Mouse (Mus musculus): ENCODE data around the gene Itga6. TPM values are rescaled to one million over a fixed set of nuclear protein-coding genes. Genes with fewer than 3 reads are reported as not detected.

The Itga6 gene
- polyA plus RNA-seq, 1 experiment = 45.0 TPM

DNA sequence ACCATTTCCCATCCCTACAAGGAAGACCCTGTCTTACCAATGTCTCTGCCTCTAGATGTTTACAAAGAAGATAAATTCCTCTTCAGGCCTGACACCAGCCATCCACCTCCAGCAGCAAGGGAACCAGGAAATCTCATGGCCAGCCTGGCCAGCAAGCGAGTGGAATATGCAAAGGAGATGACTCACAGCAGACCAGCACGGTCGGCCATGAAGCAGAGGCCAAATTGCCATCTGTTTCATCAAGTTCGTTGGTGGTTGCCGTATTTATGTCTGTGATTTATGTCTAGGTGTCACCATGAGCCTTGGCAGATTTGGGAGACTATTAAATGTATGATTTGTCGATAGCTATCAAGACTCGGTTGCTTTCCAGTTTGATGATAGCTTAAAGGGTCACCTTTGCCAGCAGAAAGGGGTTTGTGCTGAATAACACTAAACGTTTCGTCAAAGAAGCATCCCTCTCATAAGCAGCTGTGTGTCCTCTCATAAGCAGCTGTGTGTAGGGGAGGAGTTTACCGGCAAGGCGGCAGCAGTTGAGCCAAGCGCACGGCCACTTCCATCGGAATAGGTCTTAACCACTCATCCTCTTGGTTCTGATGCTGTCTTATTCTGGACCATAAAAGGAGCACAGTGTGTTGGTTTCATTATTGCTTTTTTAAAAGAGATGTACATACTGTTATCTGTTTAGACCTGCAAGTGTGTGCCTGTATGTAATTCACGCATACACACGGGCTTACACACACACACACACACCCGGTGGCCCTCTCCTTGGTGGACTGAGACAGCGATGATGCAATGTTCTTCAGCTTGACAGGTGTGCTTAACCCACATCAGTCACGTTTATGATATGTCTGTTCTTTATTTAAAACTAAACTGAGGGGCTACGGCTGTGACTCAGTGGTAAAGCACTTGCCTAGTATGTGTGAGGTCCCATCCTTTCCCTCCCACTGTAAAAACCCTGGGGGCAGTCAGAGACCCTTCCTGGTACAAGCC, 14.5 kb upstream of the Itga6 start:
- DNase-seq (ENCODE audit: low spot score) = no peak

DNA sequence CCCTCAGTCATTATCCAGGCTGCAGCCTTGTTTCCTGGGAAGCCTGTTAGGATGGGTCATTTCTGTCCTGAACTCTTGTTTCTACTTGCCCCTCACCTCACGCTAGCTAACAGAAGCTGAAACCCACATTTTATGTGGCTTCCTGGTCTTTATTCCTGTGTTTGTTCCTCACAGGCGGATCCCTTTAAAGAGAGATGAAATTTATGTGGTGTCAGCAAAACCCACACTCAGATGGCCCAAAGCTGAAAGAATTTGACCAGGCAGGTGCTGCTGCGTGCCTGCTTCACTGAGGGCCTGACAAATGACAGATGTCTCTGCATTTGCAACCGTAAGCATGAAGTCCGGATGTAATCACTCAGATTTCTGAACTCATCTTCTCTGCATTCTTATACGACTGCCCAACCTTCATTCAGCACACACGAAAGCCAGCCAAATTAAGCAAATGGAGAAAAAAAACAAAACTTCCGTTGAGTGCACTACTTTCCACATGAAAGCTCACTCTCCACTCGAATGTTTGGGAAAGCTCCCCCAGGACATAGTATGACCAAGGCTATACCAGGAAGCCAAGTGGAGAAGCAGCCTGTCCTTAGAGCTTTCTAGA, 10.5 kb upstream of the Itga6 start:
- no peak for DNase-seq (ENCODE audit: low spot score)

DNA sequence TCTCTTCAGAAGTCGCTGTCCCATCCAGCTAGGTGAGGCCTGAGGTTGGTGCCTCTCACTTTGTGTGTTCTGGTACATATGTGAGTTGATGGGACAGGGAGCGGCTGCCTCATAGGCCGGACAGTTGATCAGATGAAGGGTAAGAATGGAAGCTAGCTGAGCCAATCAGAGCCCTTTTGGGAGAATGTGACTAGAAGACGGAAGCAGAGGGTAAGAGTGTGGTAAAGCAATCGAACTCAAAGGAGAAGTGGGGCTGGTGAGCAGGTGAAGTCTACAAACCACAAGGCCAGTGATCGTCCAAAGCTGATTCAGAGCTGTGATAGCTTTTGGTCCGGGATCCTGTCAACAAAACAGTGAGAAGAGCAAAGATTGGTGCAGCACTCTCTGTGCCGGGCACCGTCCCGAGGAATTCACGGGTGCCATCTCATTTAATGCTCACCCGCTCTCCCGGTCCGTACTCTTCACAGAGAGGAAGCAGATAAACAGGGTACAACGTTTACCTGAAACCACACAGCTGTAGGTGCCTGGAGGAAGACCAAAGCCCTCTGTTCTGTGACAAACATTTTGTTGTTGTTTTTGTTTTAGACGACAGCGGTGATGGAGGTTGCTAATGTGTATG, 9.8 kb upstream of the Itga6 start:
- no peak for DNase-seq (ENCODE audit: low spot score)

DNA sequence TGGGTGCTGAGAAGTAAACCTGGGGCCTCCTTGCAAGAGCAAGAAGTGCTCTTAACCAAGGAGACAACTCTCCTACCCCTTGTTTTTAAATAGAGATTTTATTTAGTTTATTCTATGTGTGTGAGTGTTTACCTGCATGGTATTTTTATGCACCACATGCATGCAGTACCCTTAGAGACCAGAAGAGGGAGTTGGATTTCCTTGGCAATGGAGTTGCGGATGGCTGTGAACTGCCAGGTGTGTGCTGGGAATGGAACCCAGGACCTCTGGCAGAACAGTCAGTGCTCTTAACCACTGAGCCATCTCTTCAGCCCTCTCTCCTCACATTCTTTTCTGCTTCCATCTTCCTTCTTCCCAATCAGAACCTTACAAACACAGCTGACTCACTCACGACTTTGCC, 9.2 kb upstream of the Itga6 start:
- no peak for DNase-seq (ENCODE audit: low spot score)

DNA sequence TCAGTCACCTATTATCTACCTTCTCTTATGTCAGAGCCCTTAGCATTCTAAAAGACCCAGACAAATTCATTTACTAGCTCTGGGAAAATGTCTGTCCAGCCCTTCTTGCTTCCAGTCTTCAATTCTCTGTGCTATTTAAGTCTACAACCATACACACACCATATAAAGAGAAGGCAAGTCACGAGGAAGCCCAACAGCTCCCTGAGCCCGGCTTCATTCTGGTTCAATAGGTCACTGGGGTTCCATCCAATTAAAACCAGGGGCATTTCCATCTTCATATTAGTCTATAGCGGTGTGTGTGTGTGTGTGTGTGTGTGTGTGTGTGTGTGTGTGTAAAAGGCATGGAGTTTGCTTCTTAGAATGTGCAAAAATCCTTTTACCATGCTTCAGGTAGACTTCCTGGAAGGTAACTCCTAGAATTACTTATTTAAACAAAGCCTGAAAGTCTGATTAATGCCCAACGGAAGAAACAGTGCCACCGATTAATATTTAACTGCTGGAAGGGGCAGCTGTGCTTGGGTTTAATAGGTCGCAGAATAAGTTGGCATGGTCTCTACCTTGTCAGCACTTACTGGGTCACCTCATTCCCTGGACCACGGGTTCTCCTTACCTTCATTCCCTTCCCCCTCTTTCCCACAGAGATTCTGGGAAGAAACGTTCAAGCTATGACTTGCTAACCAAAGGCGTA, 6.1 kb upstream of the Itga6 start:
- no peak for DNase-seq (ENCODE audit: low spot score)

DNA sequence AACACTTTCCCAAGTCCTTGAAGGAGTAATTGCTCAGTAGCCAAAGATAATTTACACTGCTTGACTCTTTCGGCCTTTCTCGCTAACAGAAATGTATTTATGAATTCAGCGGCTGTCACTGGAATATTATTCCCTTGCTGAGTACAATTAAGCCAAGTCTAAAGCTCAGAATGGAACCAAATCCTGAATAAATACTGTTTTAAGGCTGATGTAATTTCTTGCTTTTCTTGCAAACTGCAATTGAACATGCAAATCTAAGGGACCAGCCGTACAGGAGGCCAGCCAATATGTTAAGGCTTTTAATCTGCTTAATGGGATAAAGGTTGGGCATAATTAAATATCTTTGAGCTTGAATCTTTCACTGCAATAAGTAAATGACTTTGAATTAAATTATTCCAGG, 2.9 kb upstream of the Itga6 start:
- DNase-seq (ENCODE audit: low spot score) = no peak

DNA sequence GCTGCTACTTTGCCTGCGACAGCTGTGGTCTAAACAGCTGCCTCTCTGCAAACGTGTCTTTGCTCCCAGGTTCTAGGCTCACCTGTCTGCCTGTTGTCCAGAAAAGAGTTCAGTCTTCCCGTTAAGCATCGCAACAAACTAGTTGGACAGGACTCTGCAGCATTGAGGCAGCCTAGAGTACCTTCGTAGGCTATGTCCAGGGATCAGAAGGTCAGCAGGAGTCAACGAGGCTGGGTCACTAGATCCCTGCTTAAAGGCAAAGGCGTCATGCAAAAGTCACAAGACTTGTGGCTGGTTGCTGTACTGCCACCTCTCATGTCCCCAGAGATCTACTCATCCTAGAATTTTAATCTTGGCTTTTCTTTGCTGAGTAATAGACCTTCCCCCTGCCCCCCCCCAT, 2.0 kb upstream of the Itga6 start:
- no peak for DNase-seq (ENCODE audit: low spot score)

DNA sequence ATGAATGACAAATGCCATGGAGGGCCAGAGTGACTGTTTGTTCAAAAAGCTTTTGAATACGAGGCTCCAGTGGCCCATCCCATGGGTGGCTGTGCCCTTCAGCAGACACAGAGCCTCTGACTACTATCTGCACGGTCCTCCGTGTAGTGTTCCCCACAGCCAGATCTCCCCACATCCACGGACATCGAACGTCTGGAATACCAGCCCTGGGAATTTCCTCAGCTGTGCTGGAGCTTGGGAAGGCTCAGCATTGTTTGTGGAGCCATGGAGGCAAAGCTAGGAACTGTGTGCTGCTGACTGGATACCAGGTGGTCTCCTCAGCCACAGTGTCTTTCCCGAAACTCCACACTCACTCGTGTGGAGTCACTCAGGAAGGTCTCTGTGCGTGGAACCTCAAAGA, 1.1 kb upstream of the Itga6 start:
- DNase-seq (ENCODE audit: low spot score) = no peak

DNA sequence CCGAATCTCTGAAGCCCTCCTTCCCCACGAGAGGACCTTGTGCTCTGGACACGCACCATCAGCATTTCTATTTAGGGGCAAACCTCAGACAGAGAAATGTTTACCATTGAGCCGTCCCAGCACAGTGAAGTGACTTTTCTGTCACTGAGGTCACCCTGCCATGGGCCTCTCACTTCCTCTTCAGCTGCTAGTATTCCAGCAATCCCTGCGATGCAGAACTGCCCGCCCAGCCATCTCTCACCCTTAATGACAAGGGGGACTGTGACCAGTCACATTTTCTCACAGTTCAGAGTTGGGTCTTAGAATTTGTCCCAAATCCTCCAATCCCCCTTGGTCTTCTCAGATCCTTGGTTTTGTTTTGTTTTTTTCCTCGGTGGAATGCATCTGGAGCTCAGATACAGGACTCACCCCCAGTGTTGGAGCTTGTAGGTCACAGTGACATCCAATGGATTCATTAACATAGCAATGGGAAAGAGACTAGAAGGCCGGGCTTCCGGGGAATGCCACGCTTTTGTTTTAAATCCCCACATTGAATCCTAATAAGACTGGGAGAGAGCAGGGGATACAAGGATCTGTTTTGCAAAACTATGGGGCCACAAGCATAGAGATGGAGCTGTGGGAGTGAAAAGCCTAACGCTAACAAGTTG, 432 bp upstream of the Itga6 start:
- DNase-seq (ENCODE audit: low spot score) = no peak

DNA sequence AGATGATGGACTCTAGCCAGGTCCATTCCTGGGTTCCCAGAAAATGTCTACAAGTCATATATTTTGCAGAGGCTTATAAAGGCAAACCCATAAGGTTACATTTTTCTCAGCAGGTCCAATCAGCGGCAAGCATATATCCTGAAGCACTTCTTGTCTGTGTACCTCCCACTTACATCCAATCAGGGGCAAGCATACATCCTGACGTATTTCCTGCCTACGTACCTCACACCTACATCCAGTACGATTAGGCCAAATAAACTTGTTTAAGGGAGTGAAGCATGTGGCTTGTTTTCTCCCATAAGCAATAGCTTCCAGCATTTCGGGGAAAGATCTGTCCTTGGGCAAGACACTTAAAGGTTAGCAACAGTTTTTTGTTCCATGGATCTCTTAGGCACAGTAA, 3.0 kb downstream of the Itga6 start:
- no peak for DNase-seq (ENCODE audit: low spot score)

DNA sequence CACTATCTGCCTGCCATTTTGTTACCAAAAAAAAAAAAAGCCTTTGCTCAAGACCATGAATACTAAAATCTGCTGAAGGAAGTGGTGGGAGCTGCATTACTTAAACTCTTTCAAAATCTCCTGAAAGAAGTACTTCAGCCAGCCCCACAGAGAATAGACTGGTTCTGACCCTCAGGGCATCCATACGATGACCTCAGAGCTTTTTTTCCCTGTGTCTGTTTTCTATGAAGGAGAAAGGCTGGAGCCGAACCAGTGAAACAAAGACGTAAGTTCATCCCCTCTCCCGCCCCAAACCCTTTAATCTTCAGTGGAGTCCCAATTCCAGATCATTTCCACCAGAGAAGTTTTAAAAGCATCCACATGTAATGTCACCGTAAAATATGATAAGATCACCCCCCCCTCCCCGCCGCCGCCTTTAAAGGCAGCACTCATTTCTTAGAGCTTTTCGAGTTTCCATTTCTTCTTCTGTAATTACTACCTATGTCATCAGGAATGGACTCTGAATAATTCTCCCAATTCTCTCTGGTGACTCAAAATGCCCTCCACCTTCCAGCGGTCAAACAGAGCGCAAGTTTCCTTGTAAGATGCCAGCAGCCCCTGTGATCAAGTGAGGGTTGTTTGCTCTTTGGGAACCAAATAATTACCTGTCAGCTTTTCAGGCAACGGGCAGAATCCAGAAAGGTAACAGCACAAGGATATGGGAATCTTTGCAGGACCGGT, 4.1 kb downstream of the Itga6 start:
- DNase-seq (ENCODE audit: low spot score) = no peak

DNA sequence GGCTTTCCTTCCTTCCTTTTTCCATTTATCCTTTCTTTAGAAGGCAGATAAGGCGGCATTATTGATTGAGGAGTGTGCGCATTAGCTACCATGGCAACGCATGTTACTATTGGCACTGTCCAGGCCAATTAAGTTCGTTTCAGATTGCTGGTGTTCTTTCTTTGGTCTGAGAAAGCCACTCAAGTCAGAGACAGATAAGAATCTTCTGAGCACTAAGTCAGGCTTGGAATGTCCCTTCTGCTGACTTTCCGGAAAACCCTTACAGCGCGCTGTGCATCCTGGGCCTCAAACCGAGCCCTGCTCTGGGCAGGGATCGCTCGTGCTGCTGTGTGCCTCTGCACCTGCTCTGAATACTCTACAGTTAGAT, 4.7 kb downstream of the Itga6 start:
- DNase-seq (ENCODE audit: low spot score) = no peak

DNA sequence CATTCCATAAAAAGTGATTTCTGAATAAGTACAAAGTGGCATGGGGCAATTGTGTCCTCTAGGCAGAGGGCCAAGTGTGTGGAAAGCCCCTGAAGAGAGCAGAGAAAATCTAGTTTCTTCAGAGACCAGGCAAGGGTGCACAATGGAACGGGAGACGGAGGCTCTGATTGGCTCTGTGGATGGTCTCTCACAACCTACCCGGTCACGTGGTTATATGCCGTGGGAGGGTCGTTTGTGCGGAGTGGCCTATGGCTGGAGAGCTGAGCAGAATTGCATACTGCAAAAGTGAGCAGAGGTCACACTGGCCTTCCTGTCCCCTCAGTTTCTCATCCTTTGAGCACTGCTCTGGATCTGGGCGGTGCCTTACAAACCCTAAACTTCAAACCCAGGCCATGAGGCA, 5.9 kb downstream of the Itga6 start:
- no peak for DNase-seq (ENCODE audit: low spot score)

DNA sequence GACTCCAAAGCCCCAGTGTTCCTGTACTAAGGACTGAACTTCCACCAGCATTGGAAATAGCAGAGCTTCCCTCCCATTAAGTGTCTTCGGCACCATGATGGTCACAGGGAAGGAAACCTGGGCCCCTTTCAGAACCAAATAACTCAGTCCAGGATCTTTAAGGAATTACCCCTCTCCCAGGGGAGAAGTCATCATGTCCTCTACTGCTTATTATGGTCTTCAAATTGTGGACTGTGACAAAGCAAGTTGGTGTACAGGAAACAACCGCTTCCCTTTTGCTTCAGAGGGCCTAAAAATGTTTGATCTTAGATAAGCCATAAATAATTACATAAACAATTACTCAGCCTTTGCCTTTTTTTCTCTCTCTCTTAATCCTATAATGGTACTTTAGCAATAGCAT, 6.4 kb downstream of the Itga6 start:
- no peak for DNase-seq (ENCODE audit: low spot score)

DNA sequence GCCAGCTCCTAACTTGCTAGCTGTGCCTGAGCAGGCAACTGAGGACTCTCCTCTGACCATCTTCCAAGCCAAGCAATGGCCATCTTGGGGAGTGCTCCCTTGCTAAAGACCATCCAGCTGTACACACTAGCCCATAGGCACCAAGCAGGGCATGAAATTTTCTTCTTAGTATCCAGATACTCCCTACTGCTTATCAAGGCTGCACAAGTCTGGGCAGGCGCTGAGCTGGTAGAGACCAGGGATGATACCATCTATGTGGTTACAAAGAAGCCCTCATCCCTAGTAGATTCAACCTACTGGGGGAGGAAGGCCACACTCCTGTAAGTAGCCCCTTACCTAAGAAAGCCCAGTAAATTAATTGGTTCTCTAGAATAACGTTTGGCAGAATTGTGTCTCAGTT, 7.0 kb downstream of the Itga6 start:
- DNase-seq (ENCODE audit: low spot score) = no peak

DNA sequence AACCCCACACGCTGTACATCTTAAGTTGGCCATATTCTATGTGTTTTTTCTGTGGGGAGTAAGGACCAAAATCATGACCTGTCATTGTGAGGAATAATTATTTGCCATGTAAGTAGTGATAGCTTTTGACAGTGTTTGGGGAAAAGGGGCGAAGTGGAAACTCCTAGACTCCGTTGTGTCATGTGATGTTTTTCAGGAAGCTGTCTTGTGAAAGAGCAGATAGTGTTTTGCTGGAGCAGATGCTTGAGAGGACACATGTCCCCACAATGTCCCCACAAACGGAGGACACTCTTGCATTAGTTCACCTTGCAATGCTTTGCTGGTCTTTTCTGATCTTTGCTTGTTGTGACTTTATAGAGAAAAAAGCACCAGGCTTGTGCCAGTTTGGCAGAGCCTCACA, 7.7 kb downstream of the Itga6 start:
- DNase-seq (ENCODE audit: low spot score) = no peak

DNA sequence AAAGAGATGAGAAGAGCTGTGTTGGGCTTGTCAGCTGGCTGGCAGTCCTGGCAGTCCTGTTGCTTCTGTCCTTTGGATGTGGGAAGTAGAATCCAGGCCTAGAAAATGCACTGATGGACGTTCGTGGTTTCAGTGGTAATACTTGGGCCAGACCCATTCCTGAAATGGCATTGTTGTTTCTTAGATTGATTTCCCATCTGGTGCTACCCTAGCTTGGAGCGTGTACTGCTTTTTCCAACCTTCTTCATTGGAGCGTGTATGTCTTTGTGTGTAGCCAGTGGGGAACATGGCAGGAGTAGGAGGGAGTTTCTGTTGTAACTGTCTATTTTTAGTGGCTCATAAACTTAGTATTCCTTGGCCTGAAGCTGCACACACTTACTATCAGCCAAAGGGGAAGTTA, 10.3 kb downstream of the Itga6 start:
- DNase-seq (ENCODE audit: low spot score) = no peak

DNA sequence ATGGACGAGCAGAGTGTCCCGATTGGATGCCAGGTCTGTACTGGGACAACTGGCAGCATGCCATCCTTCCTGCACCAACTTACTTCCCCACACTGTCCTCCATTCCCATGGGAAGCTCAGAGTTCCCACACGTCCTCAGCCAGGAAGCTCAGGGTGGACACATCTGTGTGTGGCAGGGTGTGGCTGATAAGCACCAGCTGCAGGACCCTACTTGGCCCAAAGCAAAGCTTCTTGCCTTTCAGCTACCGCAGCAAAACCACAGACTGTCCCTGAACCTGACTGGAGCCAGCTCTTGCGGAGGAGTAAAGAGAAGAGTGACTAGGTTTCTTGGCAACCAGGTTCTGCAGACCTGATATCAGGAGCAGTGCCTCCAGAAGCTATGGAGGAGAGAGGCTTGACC, 11.7 kb downstream of the Itga6 start:
- no peak for DNase-seq (ENCODE audit: low spot score)

DNA sequence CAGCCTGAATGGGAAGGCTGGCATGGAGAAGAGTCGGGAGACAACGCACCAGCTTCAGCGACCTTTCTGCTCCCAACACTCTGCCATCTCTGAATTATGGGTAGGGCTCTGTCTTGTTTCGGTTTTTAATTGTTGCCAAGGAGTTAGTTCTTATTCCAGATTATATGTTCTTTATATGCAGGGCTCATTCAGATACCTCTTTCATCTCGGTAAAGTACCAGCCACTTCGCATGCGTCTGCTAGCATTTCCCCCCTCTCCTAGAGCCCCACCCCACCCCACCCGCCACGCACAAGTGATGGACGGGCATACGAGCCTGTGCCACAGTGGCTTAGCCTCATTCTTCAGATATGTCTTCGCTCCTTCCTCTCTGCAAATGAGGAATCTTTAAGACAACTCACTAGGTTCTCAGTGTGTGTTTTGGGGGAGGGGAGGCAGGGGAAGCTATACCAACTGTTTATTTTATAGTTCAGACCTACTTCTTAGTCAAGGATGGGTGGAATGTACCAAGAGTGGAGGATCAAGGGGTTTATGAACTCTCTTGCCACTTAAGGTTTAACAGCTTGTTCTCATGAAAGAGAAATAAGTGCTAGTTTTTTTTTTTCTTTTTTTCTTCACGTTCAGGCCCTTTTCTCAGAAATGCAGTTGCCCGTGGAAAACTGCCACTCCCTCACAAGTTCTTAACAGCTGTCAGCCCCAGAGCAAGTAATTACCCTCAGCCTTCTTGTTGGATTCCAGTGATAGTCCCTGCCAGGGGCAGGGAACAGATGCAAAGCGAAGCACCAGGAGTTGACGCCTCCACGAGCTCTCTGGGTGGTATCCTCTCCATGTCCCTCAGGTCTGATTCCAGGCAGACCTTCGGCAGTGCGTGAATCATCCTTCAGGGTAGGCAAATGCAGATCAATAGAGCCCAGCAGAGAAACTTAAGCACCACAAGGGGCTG, 13.4 kb downstream of the Itga6 start:
- DNase-seq (ENCODE audit: low spot score) = no peak

DNA sequence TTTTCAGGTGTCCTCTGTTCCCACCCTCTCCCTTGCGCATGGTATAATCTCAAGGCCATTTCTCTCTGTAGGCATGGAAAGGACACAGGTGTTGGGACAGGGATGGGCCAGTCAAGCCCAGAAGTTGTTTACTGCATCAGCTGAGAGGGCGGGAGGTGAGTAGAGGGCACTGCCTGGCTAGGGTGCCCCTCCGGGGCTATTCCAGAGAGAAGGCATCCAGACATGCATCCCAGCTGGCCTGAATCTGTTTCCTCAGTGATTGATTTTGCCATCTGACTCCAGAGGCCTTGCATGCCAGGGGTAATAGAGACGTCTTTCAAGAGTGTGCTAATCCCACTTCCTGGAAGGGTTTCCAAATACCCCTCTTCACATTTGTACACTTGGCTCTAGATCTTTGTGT, 14.7 kb downstream of the Itga6 start:
- DNase-seq (ENCODE audit: low spot score) = no peak

All from urinary bladder, adult 2 months (tissue).